Comparison of ENCODE assay signal across 22 mouse cellular contexts in genomic region chr15:32485064-32485964, GRCm38 (mm10).
DNase-seq lines count a peak whose midpoint lies in the region; ATAC-seq lines count a peak whose summit lies in the region.
"Had no signal": no experiment of that assay in that cellular context is flagged by ENCODE, and none has a peak within 500 bp of the region (broad histone marks: within the 10 kb centered on the region; RNA-seq: fewer than 3 reads in every experiment).

No protein-coding gene starts in this region.

- no peak overlapping the region for H3K4me2 ChIP-seq in forebrain, embryonic 15.5 days (replicated peaks)
- H3K4me2 ChIP-seq in forebrain, embryonic 12.5 days, result no peak overlapping the region
- no peak overlapping the region for H3K4me2 ChIP-seq in neural tube, embryonic 12.5 days (replicated peaks)
- no peak overlapping the region for H3K4me2 ChIP-seq in midbrain, embryonic 16.5 days (ENCODE audit: low read length)
- H3K4me2 ChIP-seq: liver, embryonic 15.5 days had no signal

- H3K9me3 ChIP-seq in forebrain, embryonic 15.5 days, result no peaks in the 10 kb centered on the region
- H3K9me3 ChIP-seq in forebrain, embryonic 12.5 days, result no peaks in the 10 kb centered on the region
- no peaks in the 10 kb centered on the region for H3K9me3 ChIP-seq in neural tube, embryonic 12.5 days
- no peaks in the 10 kb centered on the region for H3K9me3 ChIP-seq in midbrain, embryonic 16.5 days (replicated peaks; ENCODE audit: control insufficient read depth, low read length, poor library complexity, severe bottlenecking)
- H3K9me3 ChIP-seq: limb, embryonic 10.5 days; liver, embryonic 15.5 days had no signal

- H3K4me3 ChIP-seq in forebrain, embryonic 15.5 days, result no peak overlapping the region
- H3K4me3 ChIP-seq in forebrain, embryonic 12.5 days (replicated peaks), result no peak overlapping the region
- no peak overlapping the region for H3K4me3 ChIP-seq in neural tube, embryonic 12.5 days
- H3K4me3 ChIP-seq in midbrain, embryonic 16.5 days (ENCODE audit: low read depth, low read length), result no peak overlapping the region
- H3K4me3 ChIP-seq: limb, embryonic 10.5 days; liver, embryonic 15.5 days had no signal

- H3K27ac ChIP-seq in forebrain, embryonic 15.5 days (replicated peaks), result no peak overlapping the region
- H3K27ac ChIP-seq in forebrain, embryonic 12.5 days, result no peak overlapping the region
- H3K27ac ChIP-seq in neural tube, embryonic 12.5 days, result no peak overlapping the region
- H3K27ac ChIP-seq in midbrain, embryonic 16.5 days (ENCODE audit: low read length), result no peak overlapping the region
- H3K27ac ChIP-seq: kidney, postnatal 0 days; limb, embryonic 10.5 days; liver, embryonic 15.5 days; macrophage had no signal

- 66% methylated on average over 8 of the region's 8 CpGs for WGBS in forebrain, embryonic 15.5 days
- 78% methylated on average over 8 of the region's 8 CpGs for WGBS in forebrain, embryonic 12.5 days
- 76% methylated on average over 8 of the region's 8 CpGs for WGBS in neural tube, embryonic 12.5 days
- WGBS in midbrain, embryonic 16.5 days, result 65% methylated on average over 8 of the region's 8 CpGs

- no peaks in the 10 kb centered on the region for H3K4me1 ChIP-seq in forebrain, embryonic 15.5 days
- no peaks in the 10 kb centered on the region for H3K4me1 ChIP-seq in forebrain, embryonic 12.5 days
- no peaks in the 10 kb centered on the region for H3K4me1 ChIP-seq in neural tube, embryonic 12.5 days
- H3K4me1 ChIP-seq in midbrain, embryonic 16.5 days (ENCODE audit: control insufficient read depth, insufficient read depth, low read length), result no peaks in the 10 kb centered on the region
- H3K4me1 ChIP-seq: limb, embryonic 10.5 days; liver, embryonic 15.5 days had no signal

- H3K36me3 ChIP-seq in forebrain, embryonic 15.5 days, result no peaks in the 10 kb centered on the region
- no peaks in the 10 kb centered on the region for H3K36me3 ChIP-seq in forebrain, embryonic 12.5 days (replicated peaks)
- no peaks in the 10 kb centered on the region for H3K36me3 ChIP-seq in neural tube, embryonic 12.5 days
- H3K36me3 ChIP-seq in midbrain, embryonic 16.5 days (ENCODE audit: control insufficient read depth, insufficient read depth, low read length), result no peaks in the 10 kb centered on the region
- H3K36me3 ChIP-seq: limb, embryonic 10.5 days; liver, embryonic 15.5 days had no signal

- no peak overlapping the region for H3K9ac ChIP-seq in forebrain, embryonic 15.5 days (replicated peaks)
- no peak overlapping the region for H3K9ac ChIP-seq in forebrain, embryonic 12.5 days
- no peak overlapping the region for H3K9ac ChIP-seq in neural tube, embryonic 12.5 days
- no peak overlapping the region for H3K9ac ChIP-seq in midbrain, embryonic 16.5 days (ENCODE audit: low read depth, low read length)
- H3K9ac ChIP-seq: liver, embryonic 15.5 days had no signal

- H3K27me3 ChIP-seq in forebrain, embryonic 15.5 days, result no peaks in the 10 kb centered on the region
- H3K27me3 ChIP-seq in forebrain, embryonic 12.5 days, result no peaks in the 10 kb centered on the region
- H3K27me3 ChIP-seq in neural tube, embryonic 12.5 days (replicated peaks), result no peaks in the 10 kb centered on the region
- H3K27me3 ChIP-seq in midbrain, embryonic 16.5 days (ENCODE audit: control insufficient read depth, insufficient read depth, low read depth, low read length), result no peaks in the 10 kb centered on the region
- H3K27me3 ChIP-seq: liver, embryonic 15.5 days had no signal

- DNase-seq in neural tube, embryonic 10.5 days (ENCODE audit: extremely low spot score, low spot score), result no peak
- DNase-seq in kidney, postnatal 25 days, result no peak
- DNase-seq in heart, adult 18-20 months, result no peak
- DNase-seq: adrenal gland, postnatal 14 days; cerebellum, adult 8-10 months; cerebellum, postnatal 36 days; embryo, embryonic 11 days; gastrocnemius, postnatal 25 days; heart, postnatal 36 days; kidney, adult 2 months; liver; retina, postnatal 1 day; right cerebral cortex, postnatal 25 days had no signal

- 0 out of 2 replicates have a peak, but pooled peaks have one; percentile 60 for ATAC-seq in forebrain, embryonic 15.5 days (replicated peaks)
- ATAC-seq in forebrain, embryonic 12.5 days (ENCODE audit: low FRiP score), result no peak
- peak; percentile 72 for ATAC-seq in neural tube, embryonic 12.5 days (ENCODE audit: low FRiP score, low read depth)
- peak; percentile 70 for ATAC-seq in midbrain, embryonic 16.5 days
- ATAC-seq: CD4-positive, CD25-positive, alpha-beta regulatory T cell, adult 4 months had no signal
